Mouse (Mus musculus): Measurements from ENCODE around the gene Lrrc2. TPM values are rescaled to one million over a fixed set of nuclear protein-coding genes. Genes with fewer than 3 reads are reported as not detected.

Gene Lrrc2
- polyA plus RNA-seq, 1 experiment from 2014 or later: 0.09 TPM

GRCm38 (mm10) chr9:110994716-110995172, 43.4 kb downstream of the Lrrc2 start:
- Histone ChIP-seq H3K4me1 (no peaks in the 10 kb centered on the region), H3K27me3 (no peaks in the 10 kb centered on the region; the same call in 1 of the 2 replicates), H3K27ac (peak overlapping the region; percentile 62; the same call in 1 of the 2 replicates), H3K9me3 (replicated peaks) (no peaks in the 10 kb centered on the region), H3K36me3 (no peaks in the 10 kb centered on the region), H3K9ac (no peak overlapping the region), H3K4me2 (replicated peaks) (peak overlapping the region; percentile 54), H3K4me3 (peak overlapping the region; percentile 41)
- 10% methylated on average over 13 of the region's 13 CpGs for WGBS
- peak; percentile 92 for ATAC-seq (ENCODE audit: low FRiP score)

DNA sequence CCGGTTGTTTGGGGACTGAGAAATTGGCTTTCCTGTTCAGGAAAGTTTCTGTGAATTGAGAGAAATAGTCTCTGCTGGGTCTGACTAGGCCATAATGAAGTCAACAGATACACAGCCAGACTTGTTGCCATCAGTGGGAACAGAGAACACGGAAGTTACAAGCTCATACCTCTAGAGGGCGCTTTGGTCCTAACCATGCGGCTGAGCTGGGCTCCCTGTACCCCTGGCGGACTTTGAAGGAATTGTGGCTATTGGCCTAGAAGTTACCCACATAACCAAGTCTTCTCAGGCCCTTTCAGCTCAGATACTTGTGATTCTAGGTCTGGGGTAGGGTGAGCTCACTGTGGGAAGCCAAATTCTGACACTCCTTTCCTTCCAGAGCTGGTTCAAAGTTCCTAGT, 45.9 kb downstream of the Lrrc2 start:
- H3K9me3 ChIP-seq (replicated peaks): no peaks in the 10 kb centered on the region
- no peaks in the 10 kb centered on the region for H3K27me3 ChIP-seq
- no peak overlapping the region for H3K4me2 ChIP-seq (replicated peaks)
- no peak for ATAC-seq (ENCODE audit: low FRiP score)
- 5% methylated on average over 5 of the region's 5 CpGs for WGBS
- H3K36me3 ChIP-seq: no peaks in the 10 kb centered on the region
- H3K9ac ChIP-seq: no peak overlapping the region
- no peaks in the 10 kb centered on the region for H3K4me1 ChIP-seq
- no peak overlapping the region for H3K27ac ChIP-seq
- no peak overlapping the region for H3K4me3 ChIP-seq

GRCm38 (mm10) chr9:110999056-110999455, 47.7 kb downstream of the Lrrc2 start:
- Histone ChIP-seq H3K36me3 (no peaks in the 10 kb centered on the region), H3K4me1 (no peaks in the 10 kb centered on the region), H3K9me3 (replicated peaks) (no peaks in the 10 kb centered on the region), H3K27me3 (no peaks in the 10 kb centered on the region), H3K4me2 (replicated peaks) (no peak overlapping the region), H3K27ac (no peak overlapping the region), H3K9ac (no peak overlapping the region), H3K4me3 (no peak overlapping the region)
- 85% methylated on average over 2 of the region's 2 CpGs for WGBS
- no peak for ATAC-seq (ENCODE audit: low FRiP score)

GRCm38 (mm10) chr9:110999856-111000255, 48.5 kb downstream of the Lrrc2 start:
- no peaks in the 10 kb centered on the region for H3K27me3 ChIP-seq
- no peaks in the 10 kb centered on the region for H3K4me1 ChIP-seq
- H3K4me2 ChIP-seq (replicated peaks): no peak overlapping the region
- no peak overlapping the region for H3K4me3 ChIP-seq
- H3K9me3 ChIP-seq (replicated peaks): no peaks in the 10 kb centered on the region
- H3K9ac ChIP-seq: no peak overlapping the region
- H3K27ac ChIP-seq: no peak overlapping the region
- WGBS: 75% methylated on average over 10 of the region's 10 CpGs
- no peaks in the 10 kb centered on the region for H3K36me3 ChIP-seq
- no peak for ATAC-seq (ENCODE audit: low FRiP score)

GRCm38 (mm10) chr9:111001621-111002020, 50.3 kb downstream of the Lrrc2 start:
- no peak for ATAC-seq (ENCODE audit: low FRiP score)
- Histone ChIP-seq H3K27ac (no peak overlapping the region), H3K4me3 (no peak overlapping the region), H3K9me3 (replicated peaks) (no peaks in the 10 kb centered on the region), H3K27me3 (no peaks in the 10 kb centered on the region), H3K4me1 (no peaks in the 10 kb centered on the region), H3K4me2 (replicated peaks) (no peak overlapping the region), H3K36me3 (no peaks in the 10 kb centered on the region), H3K9ac (no peak overlapping the region)
- WGBS: 76% methylated on average over 12 of the region's 12 CpGs

DNA sequence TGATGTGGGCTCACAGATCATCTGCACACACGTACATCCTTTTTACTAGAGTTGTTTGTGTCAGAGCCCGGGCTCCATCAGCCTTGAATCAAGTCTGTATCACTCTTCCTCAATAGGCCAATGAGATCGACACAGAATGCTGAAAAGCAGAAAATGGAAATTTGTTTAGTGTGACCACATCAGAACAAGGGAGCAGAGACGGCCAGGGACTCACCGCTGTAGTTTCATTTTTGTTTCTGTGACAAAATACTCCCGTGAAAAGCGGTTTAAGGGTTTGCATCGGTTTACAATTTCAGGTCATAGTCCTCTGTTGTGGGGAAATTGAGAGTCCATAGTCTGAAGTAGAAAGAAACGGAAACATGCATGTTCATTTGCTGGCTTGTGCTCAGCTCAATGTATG, 51.9 kb downstream of the Lrrc2 start:
- no peaks in the 10 kb centered on the region for H3K36me3 ChIP-seq
- H3K9me3 ChIP-seq (replicated peaks): no peaks in the 10 kb centered on the region
- H3K27ac ChIP-seq: no peak overlapping the region
- H3K4me2 ChIP-seq (replicated peaks): no peak overlapping the region
- 96% methylated on average over 9 of the region's 9 CpGs for WGBS
- no peak overlapping the region for H3K9ac ChIP-seq
- H3K4me1 ChIP-seq: no peaks in the 10 kb centered on the region
- ATAC-seq (ENCODE audit: low FRiP score): no peak
- H3K27me3 ChIP-seq: no peaks in the 10 kb centered on the region
- H3K4me3 ChIP-seq: no peak overlapping the region

DNA sequence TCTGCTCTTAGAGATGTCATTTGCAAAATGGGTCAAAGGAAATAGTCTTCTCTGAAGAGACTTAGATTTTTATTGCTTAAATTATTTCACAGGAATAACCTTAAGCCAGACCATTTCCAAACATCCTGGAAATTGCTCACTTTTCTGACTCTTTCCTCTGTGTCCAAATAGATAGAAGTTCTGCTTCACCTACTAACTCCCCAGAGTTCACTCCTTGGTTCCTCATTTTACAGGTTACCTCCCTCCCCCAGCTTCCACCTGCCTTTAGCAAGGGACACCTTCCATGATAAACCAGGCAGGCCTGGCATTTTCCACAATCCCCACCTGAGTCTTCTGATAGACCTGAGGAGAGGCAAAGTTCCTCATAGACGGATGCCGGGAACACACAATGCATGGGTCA, 55.2 kb downstream of the Lrrc2 start:
- no peaks in the 10 kb centered on the region for H3K36me3 ChIP-seq
- H3K27ac ChIP-seq: no peak overlapping the region
- 89% methylated on average over 2 of the region's 2 CpGs for WGBS
- no peaks in the 10 kb centered on the region for H3K9me3 ChIP-seq (replicated peaks)
- no peak overlapping the region for H3K4me2 ChIP-seq (replicated peaks)
- no peaks in the 10 kb centered on the region for H3K4me1 ChIP-seq
- no peak for ATAC-seq (ENCODE audit: low FRiP score)
- H3K27me3 ChIP-seq: no peaks in the 10 kb centered on the region
- H3K9ac ChIP-seq: no peak overlapping the region
- H3K4me3 ChIP-seq: no peak overlapping the region

- no peak overlapping the region for H3K9ac ChIP-seq
- ATAC-seq (ENCODE audit: low FRiP score): no peak
- no peaks in the 10 kb centered on the region for H3K36me3 ChIP-seq
- H3K4me3 ChIP-seq: no peak overlapping the region
- H3K4me2 ChIP-seq (replicated peaks): no peak overlapping the region
- no peaks in the 10 kb centered on the region for H3K27me3 ChIP-seq
- H3K4me1 ChIP-seq: no peaks in the 10 kb centered on the region
- H3K9me3 ChIP-seq (replicated peaks): no peaks in the 10 kb centered on the region
- whole genome bisulfite sequencing: 72% methylated on average over 3 of the region's 3 CpGs
- no peak overlapping the region for H3K27ac ChIP-seq
Observed at GRCm38 (mm10) chr9:111009763-111010162, 58.4 kb downstream of the Lrrc2 start.

DNA sequence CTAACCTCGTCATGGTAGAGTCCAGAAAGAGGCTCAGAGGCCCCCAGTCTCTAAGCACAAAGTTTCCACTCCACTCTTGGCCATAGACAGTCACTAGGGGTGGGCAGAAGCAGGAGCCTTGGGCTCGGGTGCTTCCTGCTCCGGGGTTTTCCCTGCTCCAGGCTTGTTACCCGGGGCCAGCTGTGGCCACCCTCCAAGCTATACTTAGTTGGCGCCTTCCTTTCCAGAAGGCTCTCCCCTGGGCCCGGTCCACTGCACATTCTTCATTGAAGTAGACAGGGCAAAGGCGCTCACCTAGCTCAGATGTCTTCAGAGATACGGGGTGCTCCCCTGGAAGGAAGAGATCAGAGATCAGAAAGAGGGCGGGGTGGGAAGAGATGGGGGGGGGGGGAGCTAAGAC, 60.2 kb downstream of the Lrrc2 start:
- Histone ChIP-seq H3K4me2 (replicated peaks) (no peak overlapping the region), H3K4me1 (no peaks in the 10 kb centered on the region), H3K36me3 (no peaks in the 10 kb centered on the region), H3K27ac (no peak overlapping the region), H3K27me3 (no peaks in the 10 kb centered on the region), H3K9me3 (replicated peaks) (no peaks in the 10 kb centered on the region), H3K9ac (no peak overlapping the region), H3K4me3 (no peak overlapping the region)
- WGBS: 82% methylated on average over 9 of the region's 9 CpGs
- no peak for ATAC-seq (ENCODE audit: low FRiP score)

DNA sequence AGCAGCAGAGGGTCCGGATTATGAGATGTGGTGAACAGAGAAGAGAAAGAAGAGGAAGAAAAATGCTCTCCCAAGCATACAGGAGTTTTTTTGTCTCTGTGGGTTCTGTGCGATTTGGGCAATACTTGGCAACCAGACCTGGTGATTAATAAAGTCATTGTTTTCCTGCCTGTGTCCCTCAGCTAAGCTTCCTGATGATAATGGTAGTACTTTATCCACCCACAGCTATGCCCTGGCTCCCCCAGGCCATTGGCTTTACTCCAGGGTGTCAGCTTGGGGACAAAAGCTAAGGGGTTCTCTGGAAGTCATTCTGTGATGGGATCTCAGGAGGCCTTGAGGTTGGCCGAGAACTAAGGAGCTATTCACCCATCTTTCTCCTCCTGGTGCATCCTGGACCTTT, 60.7 kb downstream of the Lrrc2 start:
- H3K4me2 ChIP-seq (replicated peaks): no peak overlapping the region
- no peak for ATAC-seq (ENCODE audit: low FRiP score)
- H3K9ac ChIP-seq: no peak overlapping the region
- no peaks in the 10 kb centered on the region for H3K36me3 ChIP-seq
- no peak overlapping the region for H3K27ac ChIP-seq
- 84% methylated on average over 3 of the region's 3 CpGs for whole genome bisulfite sequencing
- no peaks in the 10 kb centered on the region for H3K27me3 ChIP-seq
- no peak overlapping the region for H3K4me3 ChIP-seq
- no peaks in the 10 kb centered on the region for H3K9me3 ChIP-seq (replicated peaks)
- H3K4me1 ChIP-seq: no peaks in the 10 kb centered on the region

DNA sequence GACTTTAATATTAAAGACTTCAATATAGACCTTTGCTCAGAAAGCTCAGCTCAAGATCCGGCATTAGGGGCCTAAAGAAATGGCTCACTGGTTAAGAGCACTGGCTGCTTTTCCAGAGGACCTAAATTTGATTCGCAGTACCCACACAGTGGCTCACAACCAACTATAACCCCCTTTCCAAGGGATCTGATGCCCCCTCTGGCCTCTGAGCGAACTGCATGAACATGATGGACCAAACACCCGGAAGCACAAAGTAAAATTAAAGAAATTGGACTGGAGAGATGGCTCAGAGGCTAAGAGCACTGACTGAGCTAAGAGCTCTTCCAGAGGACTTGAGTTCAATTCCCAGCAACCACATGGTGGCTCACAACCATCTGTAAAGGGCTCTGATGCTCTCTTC, 64.3 kb downstream of the Lrrc2 start:
- Histone ChIP-seq H3K27ac (no peak overlapping the region), H3K4me2 (replicated peaks) (no peak overlapping the region), H3K27me3 (no peaks in the 10 kb centered on the region), H3K4me1 (no peaks in the 10 kb centered on the region), H3K4me3 (no peak overlapping the region), H3K9ac (no peak overlapping the region), H3K36me3 (no peaks in the 10 kb centered on the region), H3K9me3 (replicated peaks) (no peaks in the 10 kb centered on the region)
- no peak for ATAC-seq (ENCODE audit: low FRiP score)
- 81% methylated on average over 4 of the region's 4 CpGs for WGBS

DNA sequence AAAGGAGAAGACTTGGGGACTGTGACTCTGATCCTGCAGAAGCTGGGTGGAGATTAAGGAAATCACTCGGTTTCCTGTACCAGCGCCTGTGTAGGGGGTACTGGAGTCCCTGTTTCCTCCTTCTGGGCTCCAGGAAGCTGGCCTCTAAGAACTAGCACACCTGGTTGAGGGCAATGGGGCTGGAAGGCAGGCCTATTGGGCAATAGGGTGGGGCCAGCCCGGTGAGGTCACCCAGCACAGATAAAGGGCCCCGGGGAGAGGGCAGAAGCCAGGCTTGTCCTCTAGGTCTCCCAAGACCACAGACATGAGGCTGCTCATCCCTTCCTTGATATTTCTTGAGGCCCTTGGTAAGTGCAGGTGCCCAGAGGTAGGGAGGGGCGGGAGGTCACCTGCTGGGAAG, 67.7 kb downstream of the Lrrc2 start, which contains the start of gene Ltf:
Ltf (plus strand) TSS at position 250 of the 400 bp plus-strand sequence.
- Histone ChIP-seq H3K27me3 (no peaks in the 10 kb centered on the region), H3K4me2 (replicated peaks) (no peak within 1 kb of the TSS), H3K4me1 (no peaks in the 10 kb centered on the region), H3K36me3 (no peaks in the 10 kb centered on the region), H3K4me3 (no peak within 1 kb of the TSS), H3K9ac (no peak within 1 kb of the TSS), H3K9me3 (replicated peaks) (no peaks in the 10 kb centered on the region), H3K27ac (no peak within 1 kb of the TSS)
- WGBS: 81% methylated on average over 5 of the region's 5 CpGs
- no peak for ATAC-seq (ENCODE audit: low FRiP score)

DNA sequence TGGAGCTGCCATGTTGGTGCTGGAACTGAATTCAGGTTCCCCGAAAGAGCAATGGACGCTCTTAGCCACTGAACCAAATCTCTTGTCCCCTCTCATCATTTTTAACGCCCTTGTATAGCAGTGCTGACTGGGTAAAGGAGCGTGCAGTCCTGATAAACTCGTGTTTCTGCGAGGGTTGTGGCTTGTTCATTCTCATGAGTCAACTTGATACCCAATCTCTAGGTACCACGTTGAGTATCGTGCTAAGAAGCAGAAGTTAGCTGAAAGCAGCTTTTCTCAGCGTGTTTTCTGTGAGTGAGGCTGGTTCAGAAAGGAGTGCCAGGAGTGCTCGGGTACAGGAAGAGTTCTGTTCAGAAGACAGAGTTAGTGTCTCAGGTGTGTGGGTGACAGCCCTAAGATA, 75.4 kb downstream of the Lrrc2 start:
- no peak overlapping the region for H3K27ac ChIP-seq
- no peaks in the 10 kb centered on the region for H3K27me3 ChIP-seq
- no peaks in the 10 kb centered on the region for H3K4me1 ChIP-seq
- no peaks in the 10 kb centered on the region for H3K36me3 ChIP-seq
- no peak for ATAC-seq (ENCODE audit: low FRiP score)
- WGBS: 87% methylated on average over 10 of the region's 10 CpGs
- H3K4me3 ChIP-seq: no peak overlapping the region
- no peak overlapping the region for H3K4me2 ChIP-seq (replicated peaks)
- no peaks in the 10 kb centered on the region for H3K9me3 ChIP-seq (replicated peaks)
- no peak overlapping the region for H3K9ac ChIP-seq

Measured in hindbrain, embryonic 12.5 days (tissue).